Mouse (Mus musculus) bone marrow, adult 2 months (tissue): ENCODE data around the gene Tbcd.

Experiments used
- CTCF ChIP-seq: fragments of 200-500 bp; IDR thresholded peaks from 2 replicates; pipeline ENCODE4 v1.5.1; 2011; ENCODE audit warnings: low read length, control low read depth; ENCODE audit not compliant: control insufficient read depth, insufficient read depth
- POLR2A ChIP-seq: fragments of 200-500 bp; IDR thresholded peaks from 2 replicates; pipeline ENCODE4 v1.6.1; 2011; ENCODE audit warnings: low read depth, mild to moderate bottlenecking, control low read depth, low read length, borderline replicate concordance; ENCODE audit not compliant: control insufficient read depth

DNA sequence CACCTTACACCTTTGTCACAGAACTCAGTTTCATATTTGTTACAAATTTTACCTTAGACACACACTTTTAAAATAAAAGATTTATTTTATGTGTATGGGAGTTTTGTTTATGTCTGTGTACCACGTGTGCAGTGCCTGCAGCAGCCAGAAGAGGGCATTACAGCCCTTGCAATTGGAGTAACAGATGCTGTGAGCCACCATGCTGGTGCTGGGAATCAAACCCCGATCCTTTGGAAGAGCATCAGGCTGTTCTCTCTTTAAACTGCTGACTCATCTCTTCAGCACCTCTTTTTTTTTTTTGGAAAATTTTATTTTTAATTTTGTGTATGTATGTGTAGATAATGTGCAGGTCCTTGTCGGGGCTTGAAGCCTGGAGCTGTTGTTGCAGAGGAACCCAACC, 6.1 kb downstream of the Tbcd start:
- TF ChIP-seq CTCF (no peak), POLR2A (no peak)
